Mouse (Mus musculus) spleen, adult 12 weeks (tissue): ENCODE measurements around the gene Cd2bp2.

Experiments
- DNase-seq: peaks from one replicate; pipeline ENCODE4 v3.0.0; 2022; ENCODE audit warnings: low spot score

The Cd2bp2 gene

DNA sequence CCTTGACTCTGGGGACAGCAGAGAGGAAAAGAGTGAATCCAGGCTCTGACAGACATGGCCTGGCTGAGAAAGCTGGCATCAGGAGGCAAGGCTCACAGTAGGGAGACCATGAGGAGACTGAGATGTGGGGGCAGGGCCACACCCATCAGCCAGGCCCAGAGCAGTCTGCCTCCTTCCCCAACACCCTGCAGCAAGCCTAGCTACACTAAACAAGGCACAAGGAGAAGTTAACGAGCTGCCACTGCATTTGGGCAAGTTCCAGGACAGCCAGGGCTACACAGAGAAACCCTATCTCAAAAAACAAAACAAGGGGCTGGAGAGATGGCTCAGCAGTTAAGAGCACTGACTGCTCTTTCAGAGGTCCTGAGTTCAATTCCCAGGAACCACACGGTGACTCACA, 53.6 kb downstream of the Cd2bp2 start:
- DNase-seq, result no peak
